Mouse (Mus musculus): ENCODE measurements around the gene Ascl5.

- TF ChIP-seq CTCF (IDR thresholded peaks at IDR 0.05; ENCODE audit: control insufficient read depth, insufficient read depth, insufficient read length) (no peak), USF1 (IDR thresholded peaks at IDR 0.05; ENCODE audit: low read depth) (no peak)
These were observed 33.3 kb upstream of the Ascl5 start for GRCm38 (mm10) chr1:136017307-136017706.

Measured in C2C12 (cell line).